Mouse (Mus musculus) heart, embryonic 16.5 days (tissue): ENCODE measurements at regions not wholly inside any gene's neighbourhood (a gene's known extent, or its start where the extent isn't known, plus 50 kb on each side); places are given as distances from the start of the nearest gene placed in this dataset.
A peak's percentile ranks its signal among the peaks of the same experiment; 100 is the strongest.

Experiments
- ATAC-seq: fragments of 200-750 bp; cut with Nextera tagmentation; replicated peaks from 2 replicates; pipeline ENCODE4 v1.8.0; 2017; ENCODE audit warnings: moderate number of reproducible peaks; ENCODE audit not compliant: insufficient read depth, low FRiP score; ENCODE audit errors: extremely low read depth
- H3K27ac ChIP-seq: fragments of 300-500 bp; sonication (generic); 2 replicates; pipeline ENCODE4 v1.5.1; 2014; ENCODE audit warnings: mild to moderate bottlenecking, low read length, control low read depth, moderate library complexity
- H3K27me3 ChIP-seq: fragments of 300-500 bp; sonication (generic); 2 replicates; pipeline ENCODE4 v1.6.1; 2014; ENCODE audit warnings: low read length, mixed read lengths; ENCODE audit not compliant: control insufficient read depth, insufficient read depth
- H3K36me3 ChIP-seq: fragments of 300-500 bp; sonication (generic); 2 replicates; pipeline ENCODE4 v1.6.1; 2014; ENCODE audit not compliant: control insufficient read depth, insufficient read depth
- H3K4me1 ChIP-seq: fragments of 300-500 bp; sonication (generic); 2 replicates; pipeline ENCODE4 v1.6.1; 2014; ENCODE audit warnings: low read length, mixed read lengths; ENCODE audit not compliant: control insufficient read depth, insufficient read depth
- H3K4me2 ChIP-seq: fragments of 300-500 bp; sonication (generic); 2 replicates; pipeline ENCODE4 v1.6.1; 2014; ENCODE audit warnings: low read depth, mild to moderate bottlenecking, control low read depth, low read length
- H3K4me3 ChIP-seq: fragments of 300-500 bp; sonication (generic); 2 replicates; pipeline ENCODE4 v1.5.1; 2014; ENCODE audit warnings: mild to moderate bottlenecking, control low read depth, low read length
- H3K9ac ChIP-seq: fragments of 300-500 bp; sonication (generic); 2 replicates; pipeline ENCODE4 v1.6.1; 2014; ENCODE audit warnings: low read length, control low read depth
- H3K9me3 ChIP-seq: fragments of 300-500 bp; sonication (generic); replicated peaks from 2 replicates; pipeline ENCODE4 v1.6.1; 2016; ENCODE audit warnings: low read length; ENCODE audit not compliant: control insufficient read depth
- WGBS: fragments of 180-500 bp; shearing (Covaris S2); extraction: QIAGEN DNeasy Blood & Tissue Kit; methylation state at CpG from one replicate; pipeline ENCODE4 v1.1.7; 2014; 5-methylcytosine and 5-hydroxymethylcytosine counted together

- 68% methylated on average over 15 of the region's 15 CpGs for WGBS
- Histone ChIP-seq H3K4me2 (no peak overlapping the region), H3K27me3 (no peaks in the 10 kb centered on the region), H3K4me1 (no peaks in the 10 kb centered on the region), H3K27ac (no peak overlapping the region), H3K9ac (no peak overlapping the region), H3K36me3 (no peaks in the 10 kb centered on the region), H3K9me3 (no peaks in the 10 kb centered on the region), H3K4me3 (no peak overlapping the region)
- ATAC-seq = no peak; the same call in 1 of the 2 replicates
Measured at GRCm38 (mm10) chr12:10016710-10017581, 352.8 kb upstream of the Nt5c1b start.

- no peak overlapping the region for H3K4me3 ChIP-seq
- no peak overlapping the region for H3K9ac ChIP-seq
- H3K4me1 ChIP-seq = no peaks in the 10 kb centered on the region
- no peak overlapping the region for H3K27ac ChIP-seq
- H3K4me2 ChIP-seq = no peak overlapping the region
- 82% methylated on average over 8 of the region's 8 CpGs for WGBS
- H3K27me3 ChIP-seq = no peaks in the 10 kb centered on the region
- ATAC-seq = no peak
- H3K36me3 ChIP-seq = no peaks in the 10 kb centered on the region
- no peaks in the 10 kb centered on the region for H3K9me3 ChIP-seq
Measured at GRCm38 (mm10) chr12:10035479-10035878, 334.3 kb upstream of the Nt5c1b start.

DNA sequence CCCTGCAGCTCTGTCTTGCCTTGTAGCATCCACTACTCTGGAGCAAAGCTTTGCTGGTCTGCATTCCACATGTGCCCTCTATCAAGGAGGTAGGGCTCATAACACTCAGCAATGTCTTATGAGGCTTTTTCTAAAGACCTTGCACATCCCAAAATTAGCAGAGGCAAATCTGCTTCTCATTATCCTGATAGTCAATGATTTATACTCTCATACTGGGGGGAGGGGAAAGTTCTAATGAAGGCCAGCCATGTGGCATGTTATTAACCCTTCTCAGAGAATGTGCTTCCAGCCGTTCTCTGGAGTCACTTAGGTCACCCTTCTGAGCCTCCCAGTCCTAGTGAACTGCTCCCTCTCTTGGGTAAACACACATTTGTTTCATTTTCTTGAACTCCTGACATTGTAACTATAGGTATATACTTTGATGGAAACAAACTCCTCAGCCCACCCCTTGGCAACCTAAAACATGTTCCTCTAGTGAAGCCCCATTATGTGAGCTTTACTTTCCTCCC is 307.7 kb upstream of the Nt5c1b start:
- Histone ChIP-seq H3K27ac (no peak overlapping the region), H3K4me2 (no peak overlapping the region), H3K4me3 (no peak overlapping the region), H3K36me3 (no peaks in the 10 kb centered on the region), H3K4me1 (no peaks in the 10 kb centered on the region), H3K9me3 (no peaks in the 10 kb centered on the region), H3K9ac (no peak overlapping the region), H3K27me3 (no peaks in the 10 kb centered on the region)
- WGBS = 47% methylated on average over 1 of the region's 1 CpGs
- ATAC-seq = no peak

GRCm38 (mm10) chr12:10078341-10078740 is 291.4 kb upstream of the Nt5c1b start:
- Histone ChIP-seq H3K4me3 (no peak overlapping the region), H3K4me2 (no peak overlapping the region), H3K27ac (no peak overlapping the region), H3K4me1 (peaks cover 6% of the 10 kb centered on the region), H3K36me3 (no peaks in the 10 kb centered on the region), H3K9ac (no peak overlapping the region), H3K27me3 (no peaks in the 10 kb centered on the region), H3K9me3 (no peaks in the 10 kb centered on the region)
- whole genome bisulfite sequencing = 48% methylated on average over 5 of the region's 5 CpGs
- ATAC-seq = no peak

DNA sequence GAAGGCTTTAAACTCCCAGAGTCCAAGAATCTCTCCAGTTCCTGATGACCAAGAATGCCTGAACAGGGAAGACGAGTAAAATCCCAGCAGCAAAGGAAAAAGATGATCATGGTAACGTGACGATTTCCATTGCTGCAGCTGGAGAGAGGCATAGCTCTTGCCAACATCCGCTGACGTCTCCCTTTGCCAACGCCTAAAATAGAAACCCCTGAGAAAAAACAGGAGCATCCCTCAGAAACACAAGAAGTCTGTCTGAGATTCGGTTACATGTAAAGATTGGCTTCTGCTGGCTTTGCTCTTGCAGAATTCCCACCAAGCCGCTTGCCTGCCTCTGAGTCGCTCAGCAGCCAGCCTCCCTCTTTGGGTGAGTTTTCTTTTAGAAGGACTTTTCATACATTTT is 290.3 kb upstream of the Nt5c1b start:
- Histone ChIP-seq H3K9me3 (no peaks in the 10 kb centered on the region), H3K27ac (no peak overlapping the region), H3K4me1 (peaks cover 6% of the 10 kb centered on the region), H3K9ac (no peak overlapping the region), H3K36me3 (no peaks in the 10 kb centered on the region), H3K4me3 (no peak overlapping the region), H3K4me2 (peak overlapping the region; percentile 42; the same call in 1 of the 2 replicates), H3K27me3 (no peaks in the 10 kb centered on the region)
- WGBS = 29% methylated on average over 9 of the region's 9 CpGs
- no peak for ATAC-seq

DNA sequence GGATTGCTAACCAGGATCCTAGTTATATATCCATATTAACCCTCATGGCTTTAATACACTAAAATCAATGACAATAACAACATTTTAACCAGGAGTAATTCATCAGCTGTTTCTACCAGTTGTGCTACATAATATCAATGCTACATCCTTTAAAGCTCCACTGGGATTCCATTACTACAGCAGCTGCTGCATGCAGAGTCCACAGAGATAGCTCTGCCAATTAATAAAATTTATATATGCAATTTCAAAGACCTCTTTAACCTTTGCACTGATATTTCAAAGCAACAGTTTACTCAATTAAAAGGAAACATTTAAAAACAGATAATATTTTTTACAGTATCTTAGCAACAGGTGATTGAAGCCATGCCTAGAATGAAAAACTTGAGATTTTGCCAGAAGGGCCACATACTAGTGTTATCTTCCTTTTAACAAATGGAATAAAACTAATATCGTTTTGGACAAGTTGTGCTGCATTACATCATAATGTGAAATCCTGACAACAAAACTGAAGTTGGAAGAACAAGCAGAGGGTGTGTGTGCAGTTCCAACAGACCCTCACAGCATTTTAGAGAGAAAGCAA is 256.8 kb upstream of the Nt5c1b start:
- 58% methylated on average over 1 of the region's 1 CpGs for WGBS
- H3K9ac ChIP-seq = no peak overlapping the region
- no peaks in the 10 kb centered on the region for H3K27me3 ChIP-seq
- H3K4me1 ChIP-seq = no peaks in the 10 kb centered on the region
- H3K36me3 ChIP-seq = no peaks in the 10 kb centered on the region
- H3K4me3 ChIP-seq = no peak overlapping the region
- H3K9me3 ChIP-seq = no peaks in the 10 kb centered on the region
- no peak overlapping the region for H3K27ac ChIP-seq
- no peak overlapping the region for H3K4me2 ChIP-seq
- ATAC-seq = no peak

- H3K4me2 ChIP-seq = no peak overlapping the region
- no peak overlapping the region for H3K4me3 ChIP-seq
- 21% methylated on average over 2 of the region's 2 CpGs for WGBS
- peak; percentile 69; the same call in 1 of the 2 replicates for ATAC-seq
- no peaks in the 10 kb centered on the region for H3K36me3 ChIP-seq
- no peak overlapping the region for H3K9ac ChIP-seq
- no peaks in the 10 kb centered on the region for H3K27me3 ChIP-seq
- H3K9me3 ChIP-seq = no peaks in the 10 kb centered on the region
- H3K27ac ChIP-seq = no peak overlapping the region
- H3K4me1 ChIP-seq = peaks cover 5% of the 10 kb centered on the region
Measured at GRCm38 (mm10) chr12:10122102-10122501, 247.7 kb upstream of the Nt5c1b start.

DNA sequence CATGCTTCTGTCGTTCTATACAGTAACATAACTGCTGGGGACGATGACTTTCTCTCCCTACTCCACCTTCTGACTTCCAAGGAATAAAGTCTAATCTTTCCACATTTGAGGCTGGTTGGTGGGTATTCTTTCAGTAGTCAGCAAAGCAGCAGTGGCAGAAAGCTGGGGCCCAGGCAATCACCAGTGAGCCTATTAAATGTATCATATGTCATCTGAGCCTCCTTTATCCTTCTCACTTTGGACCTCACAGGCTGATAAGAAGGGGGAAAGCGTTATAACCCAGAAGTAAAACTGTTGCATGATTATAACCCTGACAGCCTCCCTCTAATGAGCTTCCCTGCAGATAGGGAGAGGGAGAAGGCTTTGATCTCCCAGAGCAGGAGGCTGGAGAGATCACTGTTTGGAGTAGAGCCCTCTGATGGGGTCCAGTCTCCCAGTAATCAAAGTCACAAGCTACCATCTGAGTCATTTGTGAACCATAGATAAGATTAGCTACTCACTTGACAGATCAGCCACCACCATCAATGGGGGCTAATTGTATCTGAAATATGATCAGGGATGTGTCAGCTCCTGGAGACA is 241.7 kb upstream of the Nt5c1b start:
- no peaks in the 10 kb centered on the region for H3K9me3 ChIP-seq
- H3K9ac ChIP-seq = no peak overlapping the region
- 34% methylated on average over 3 of the region's 3 CpGs for WGBS
- H3K4me2 ChIP-seq = no peak overlapping the region
- H3K4me1 ChIP-seq = no peaks in the 10 kb centered on the region; the same call in 1 of the 2 replicates
- H3K27me3 ChIP-seq = no peaks in the 10 kb centered on the region
- no peak overlapping the region for H3K27ac ChIP-seq
- no peak overlapping the region for H3K4me3 ChIP-seq
- ATAC-seq = no peak
- no peaks in the 10 kb centered on the region for H3K36me3 ChIP-seq

GRCm38 (mm10) chr12:10134141-10134540 is 235.6 kb upstream of the Nt5c1b start:
- WGBS = 12% methylated on average over 3 of the region's 3 CpGs
- ATAC-seq = no peak
- Histone ChIP-seq H3K4me3 (no peak overlapping the region), H3K9ac (no peak overlapping the region), H3K4me1 (no peaks in the 10 kb centered on the region), H3K9me3 (no peaks in the 10 kb centered on the region), H3K27ac (no peak overlapping the region), H3K36me3 (no peaks in the 10 kb centered on the region), H3K27me3 (no peaks in the 10 kb centered on the region), H3K4me2 (no peak overlapping the region)
